Mouse (Mus musculus): ENCODE results near the gene Agbl3. TPM values are rescaled to one million over a fixed set of nuclear protein-coding genes. Genes with fewer than 3 reads are reported as not detected.

Gene Agbl3
- polyA plus RNA-seq, 1 experiment: 2.9 TPM

DNA sequence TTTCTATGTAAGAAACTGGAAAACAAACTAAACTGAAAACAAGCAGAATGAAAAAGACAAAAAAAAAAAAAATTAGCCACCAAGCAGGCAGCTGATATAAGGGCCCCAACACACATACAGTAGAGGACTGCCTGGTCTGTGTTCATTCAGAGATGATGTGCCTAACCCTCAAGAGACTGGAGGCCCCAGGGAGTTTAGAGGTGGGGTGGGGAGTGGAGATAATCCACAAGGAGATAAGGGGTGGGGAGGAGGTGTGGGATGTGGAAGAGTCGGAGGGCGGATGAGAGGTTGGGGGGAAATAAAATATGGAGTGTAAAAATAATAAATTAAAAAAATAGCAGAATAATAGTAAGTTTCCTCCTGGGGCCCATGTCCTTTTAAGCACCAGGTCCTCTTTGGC lies 25.4 kb downstream of the Agbl3 start:
- Histone ChIP-seq H3K4me1 (ENCODE audit: control insufficient read depth, insufficient read depth, low read length) (no peaks in the 10 kb centered on the region), H3K27ac (ENCODE audit: insufficient read depth, low read length) (no peak overlapping the region), H3K27me3 (ENCODE audit: control insufficient read depth, insufficient read depth, low read length, poor library complexity, severe bottlenecking) (no peaks in the 10 kb centered on the region), H3K9ac (ENCODE audit: low read depth, poor library complexity, severe bottlenecking) (no peak overlapping the region), H3K4me3 (ENCODE audit: low read depth, low read length) (no peak overlapping the region), H3K36me3 (ENCODE audit: control insufficient read depth, insufficient read depth, low read length, poor library complexity, severe bottlenecking) (no peaks in the 10 kb centered on the region), H3K9me3 (replicated peaks; ENCODE audit: control insufficient read depth, insufficient read depth, low read length, poor library complexity, severe bottlenecking) (no peaks in the 10 kb centered on the region)
- TF ChIP-seq CTCF (IDR thresholded peaks at IDR 0.05; ENCODE audit: low read depth, low read length) (no peak), POLR2A (IDR thresholded peaks at IDR 0.05; ENCODE audit: insufficient read depth, low read length) (no peak), EP300 (IDR thresholded peaks at IDR 0.05; ENCODE audit: insufficient read depth, low read depth, low read length) (no peak)

DNA sequence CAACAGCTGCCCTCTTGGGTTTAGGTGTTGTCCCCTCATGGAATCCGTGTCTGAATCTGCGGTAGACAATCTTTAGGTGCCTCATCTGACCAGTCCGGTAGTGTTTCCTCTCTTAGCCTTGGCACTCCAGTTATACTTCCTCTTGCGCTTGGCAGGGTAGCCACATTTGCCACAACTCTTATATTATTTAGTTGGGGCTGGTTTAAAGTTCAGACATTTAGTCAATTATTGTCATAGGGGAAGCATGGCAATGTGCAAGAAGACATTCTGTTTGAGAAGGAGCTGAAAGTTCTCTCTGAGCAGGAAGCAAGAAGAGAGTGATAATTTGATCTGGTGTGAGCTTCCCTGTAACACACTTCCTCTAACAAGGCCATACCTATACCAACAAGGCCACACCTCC lies 30.4 kb downstream of the Agbl3 start:
- Histone ChIP-seq H3K27me3 (ENCODE audit: control insufficient read depth, insufficient read depth, low read length, poor library complexity, severe bottlenecking) (no peaks in the 10 kb centered on the region), H3K9ac (ENCODE audit: low read depth, poor library complexity, severe bottlenecking) (no peak overlapping the region), H3K4me1 (ENCODE audit: control insufficient read depth, insufficient read depth, low read length) (no peaks in the 10 kb centered on the region), H3K4me3 (ENCODE audit: low read depth, low read length) (no peak overlapping the region), H3K9me3 (replicated peaks; ENCODE audit: control insufficient read depth, insufficient read depth, low read length, poor library complexity, severe bottlenecking) (no peaks in the 10 kb centered on the region), H3K36me3 (ENCODE audit: control insufficient read depth, insufficient read depth, low read length, poor library complexity, severe bottlenecking) (no peaks in the 10 kb centered on the region), H3K27ac (ENCODE audit: insufficient read depth, low read length) (no peak overlapping the region)
- TF ChIP-seq CTCF (IDR thresholded peaks at IDR 0.05; ENCODE audit: low read depth, low read length) (no peak), EP300 (IDR thresholded peaks at IDR 0.05; ENCODE audit: insufficient read depth, low read depth, low read length) (no peak), POLR2A (IDR thresholded peaks at IDR 0.05; ENCODE audit: insufficient read depth, low read length) (no peak)

- Histone ChIP-seq H3K4me3 (ENCODE audit: low read depth, low read length) (no peak overlapping the region), H3K36me3 (ENCODE audit: control insufficient read depth, insufficient read depth, low read length, poor library complexity, severe bottlenecking) (no peaks in the 10 kb centered on the region), H3K4me1 (ENCODE audit: control insufficient read depth, insufficient read depth, low read length) (no peaks in the 10 kb centered on the region), H3K9ac (ENCODE audit: low read depth, poor library complexity, severe bottlenecking) (no peak overlapping the region), H3K9me3 (replicated peaks; ENCODE audit: control insufficient read depth, insufficient read depth, low read length, poor library complexity, severe bottlenecking) (no peaks in the 10 kb centered on the region), H3K27ac (ENCODE audit: insufficient read depth, low read length) (no peak overlapping the region), H3K27me3 (ENCODE audit: control insufficient read depth, insufficient read depth, low read length, poor library complexity, severe bottlenecking) (no peaks in the 10 kb centered on the region)
- TF ChIP-seq POLR2A (IDR thresholded peaks at IDR 0.05; ENCODE audit: insufficient read depth, low read length): no peak
- no peak for TF ChIP-seq EP300 (IDR thresholded peaks at IDR 0.05; ENCODE audit: insufficient read depth, low read depth, low read length)
Observed at GRCm38 (mm10) chr6:34824406-34824805, 44.2 kb downstream of the Agbl3 start.

- TF ChIP-seq CTCF (IDR thresholded peaks at IDR 0.05; ENCODE audit: low read depth, low read length) (no peak), POLR2A (IDR thresholded peaks at IDR 0.05; ENCODE audit: insufficient read depth, low read length) (no peak), EP300 (IDR thresholded peaks at IDR 0.05; ENCODE audit: insufficient read depth, low read depth, low read length) (no peak)
- Histone ChIP-seq H3K27ac (ENCODE audit: insufficient read depth, low read length) (no peak overlapping the region), H3K9ac (ENCODE audit: low read depth, poor library complexity, severe bottlenecking) (no peak overlapping the region), H3K4me1 (ENCODE audit: control insufficient read depth, insufficient read depth, low read length) (no peaks in the 10 kb centered on the region), H3K36me3 (ENCODE audit: control insufficient read depth, insufficient read depth, low read length, poor library complexity, severe bottlenecking) (no peaks in the 10 kb centered on the region), H3K9me3 (replicated peaks; ENCODE audit: control insufficient read depth, insufficient read depth, low read length, poor library complexity, severe bottlenecking) (no peaks in the 10 kb centered on the region), H3K4me3 (ENCODE audit: low read depth, low read length) (no peak overlapping the region), H3K27me3 (ENCODE audit: control insufficient read depth, insufficient read depth, low read length, poor library complexity, severe bottlenecking) (no peaks in the 10 kb centered on the region)
Observed at GRCm38 (mm10) chr6:34832352-34832751, 52.1 kb downstream of the Agbl3 start.

DNA sequence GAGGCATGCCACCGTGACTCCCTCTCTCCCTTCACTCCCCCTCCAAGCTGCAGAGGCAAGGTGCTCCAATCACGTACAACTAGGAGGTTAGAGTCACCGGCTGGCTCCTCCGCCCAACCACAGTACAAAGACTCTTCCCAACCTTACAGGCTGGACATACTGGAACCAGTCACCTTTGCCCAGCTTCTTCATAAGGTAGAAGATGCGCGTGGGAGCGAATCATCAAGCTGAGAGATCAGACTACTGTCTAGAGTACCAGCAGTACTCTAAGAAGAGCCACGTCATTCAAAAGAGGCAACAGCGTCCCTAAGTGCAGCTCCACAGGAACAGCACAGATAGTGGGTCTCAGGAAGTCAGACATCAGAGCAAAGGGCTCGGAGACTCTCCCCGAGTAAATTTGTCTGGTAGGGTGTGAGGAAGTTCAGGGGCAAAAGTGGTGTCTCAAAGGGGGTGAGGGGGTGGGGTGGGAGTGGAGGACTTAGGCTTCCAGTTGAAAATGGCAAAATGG lies 81.4 kb downstream of the Agbl3 start:
- H3K27ac ChIP-seq (ENCODE audit: insufficient read depth, low read length): no peak overlapping the region
- peaks cover 5% of the 10 kb centered on the region for H3K4me1 ChIP-seq (ENCODE audit: control insufficient read depth, insufficient read depth, low read length)
- H3K4me3 ChIP-seq (ENCODE audit: low read depth, low read length): no peak overlapping the region
- no peak overlapping the region for H3K9ac ChIP-seq (ENCODE audit: low read depth, poor library complexity, severe bottlenecking)
- no peaks in the 10 kb centered on the region for H3K9me3 ChIP-seq (replicated peaks; ENCODE audit: control insufficient read depth, insufficient read depth, low read length, poor library complexity, severe bottlenecking)
- no peaks in the 10 kb centered on the region for H3K36me3 ChIP-seq (ENCODE audit: control insufficient read depth, insufficient read depth, low read length, poor library complexity, severe bottlenecking)
- TF ChIP-seq POLR2A (IDR thresholded peaks at IDR 0.05; ENCODE audit: insufficient read depth, low read length): no peak
- no peak for TF ChIP-seq EP300 (IDR thresholded peaks at IDR 0.05; ENCODE audit: insufficient read depth, low read depth, low read length)
- no peaks in the 10 kb centered on the region; the same call in 1 of the 2 replicates for H3K27me3 ChIP-seq (ENCODE audit: control insufficient read depth, insufficient read depth, low read length, poor library complexity, severe bottlenecking)

GRCm38 (mm10) chr6:34862381-34862780 lies 82.1 kb downstream of the Agbl3 start:
- Histone ChIP-seq H3K4me3 (ENCODE audit: low read depth, low read length) (no peak overlapping the region), H3K4me1 (ENCODE audit: control insufficient read depth, insufficient read depth, low read length) (peaks cover 7% of the 10 kb centered on the region), H3K9me3 (replicated peaks; ENCODE audit: control insufficient read depth, insufficient read depth, low read length, poor library complexity, severe bottlenecking) (no peaks in the 10 kb centered on the region), H3K27ac (ENCODE audit: insufficient read depth, low read length) (no peak overlapping the region), H3K36me3 (ENCODE audit: control insufficient read depth, insufficient read depth, low read length, poor library complexity, severe bottlenecking) (no peaks in the 10 kb centered on the region), H3K27me3 (ENCODE audit: control insufficient read depth, insufficient read depth, low read length, poor library complexity, severe bottlenecking) (no peaks in the 10 kb centered on the region; the same call in 1 of the 2 replicates), H3K9ac (ENCODE audit: low read depth, poor library complexity, severe bottlenecking) (no peak overlapping the region)
- TF ChIP-seq POLR2A (IDR thresholded peaks at IDR 0.05; ENCODE audit: insufficient read depth, low read length): no peak
- TF ChIP-seq EP300 (IDR thresholded peaks at IDR 0.05; ENCODE audit: insufficient read depth, low read depth, low read length): no peak
- no peak for TF ChIP-seq CTCF (IDR thresholded peaks at IDR 0.05; ENCODE audit: low read depth, low read length)

Data from ES-Bruce4 (cell line).